In genomic region chr7:83558741-83559280, GRCm38 (mm10) we compare ENCODE assay signal across 18 mouse cellular contexts. TPM values are rescaled to one million over a fixed set of nuclear protein-coding genes. Genes with fewer than 3 reads are reported as not detected.
"Had no signal": no experiment of that assay in that cellular context is flagged by ENCODE, and none has a peak within 500 bp of the region (broad histone marks: within the 10 kb centered on the region; RNA-seq: fewer than 3 reads in every experiment).

No protein-coding gene starts in this region.

- H3K4me2 ChIP-seq: liver, embryonic 13.5 days; lung, embryonic 14.5 days; midbrain, embryonic 12.5 days; midbrain, embryonic 15.5 days; neural tube, embryonic 12.5 days; neural tube, embryonic 15.5 days; stomach, embryonic 15.5 days had no signal

- H3K36me3 ChIP-seq: liver, embryonic 13.5 days; midbrain, embryonic 12.5 days; midbrain, embryonic 15.5 days; neural tube, embryonic 12.5 days; neural tube, embryonic 15.5 days; stomach, embryonic 15.5 days had no signal

- H3K9ac ChIP-seq: liver, embryonic 13.5 days; lung, embryonic 14.5 days; midbrain, embryonic 12.5 days; midbrain, embryonic 15.5 days; neural tube, embryonic 12.5 days; neural tube, embryonic 15.5 days; stomach, embryonic 15.5 days had no signal

- ATAC-seq: intestine, postnatal 0 days; midbrain, embryonic 15.5 days had no signal

- H3K27me3 ChIP-seq: liver, embryonic 13.5 days; midbrain, embryonic 12.5 days; midbrain, embryonic 15.5 days; neural tube, embryonic 12.5 days; neural tube, embryonic 15.5 days; stomach, embryonic 15.5 days had no signal

- DNase-seq: kidney, postnatal 14 days; layer of hippocampus, adult 9-11 months; liver, embryonic 13.5 days; lung, embryonic 14.5 days; lung, postnatal 10 days; retina, postnatal 1 day; right cerebral cortex, postnatal 25 days; spleen, adult 18-20 months; thymus, postnatal 25 days had no signal

- H3K4me3 ChIP-seq: layer of hippocampus, adult 2 months; liver, embryonic 13.5 days; midbrain, embryonic 12.5 days; midbrain, embryonic 15.5 days; neural tube, embryonic 12.5 days; neural tube, embryonic 15.5 days; stomach, embryonic 15.5 days had no signal

- H3K9me3 ChIP-seq: liver, embryonic 13.5 days; midbrain, embryonic 12.5 days; midbrain, embryonic 15.5 days; neural tube, embryonic 12.5 days; neural tube, embryonic 15.5 days; stomach, embryonic 15.5 days had no signal

- H3K4me1 ChIP-seq: liver, embryonic 13.5 days; midbrain, embryonic 15.5 days; neural tube, embryonic 12.5 days; neural tube, embryonic 15.5 days; stomach, embryonic 15.5 days had no signal

- H3K27ac ChIP-seq: layer of hippocampus, adult 2 months; liver, embryonic 13.5 days; macrophage; midbrain, embryonic 12.5 days; midbrain, embryonic 15.5 days; neural tube, embryonic 12.5 days; neural tube, embryonic 15.5 days; stomach, embryonic 15.5 days had no signal

RNA-seq across cellular contexts. Expression of gene Tmc3, which starts 25.9 kb away (rescaled TPM):
- total RNA-seq: megakaryocyte, adult 5-6 weeks had no signal
- polyA plus RNA-seq: macrophage had no signal
